Mouse (Mus musculus): ENCODE measurements at regions not wholly inside any gene's neighbourhood (a gene's known extent, or its start where the extent isn't known, plus 50 kb on each side); places are given as distances from the start of the nearest gene placed in this dataset.
"Not testable (repeated sequence)": the region's sequence is repeated elsewhere in the genome, so short reads cannot be mapped to it uniquely, and the experiment has no call there.

DNA sequence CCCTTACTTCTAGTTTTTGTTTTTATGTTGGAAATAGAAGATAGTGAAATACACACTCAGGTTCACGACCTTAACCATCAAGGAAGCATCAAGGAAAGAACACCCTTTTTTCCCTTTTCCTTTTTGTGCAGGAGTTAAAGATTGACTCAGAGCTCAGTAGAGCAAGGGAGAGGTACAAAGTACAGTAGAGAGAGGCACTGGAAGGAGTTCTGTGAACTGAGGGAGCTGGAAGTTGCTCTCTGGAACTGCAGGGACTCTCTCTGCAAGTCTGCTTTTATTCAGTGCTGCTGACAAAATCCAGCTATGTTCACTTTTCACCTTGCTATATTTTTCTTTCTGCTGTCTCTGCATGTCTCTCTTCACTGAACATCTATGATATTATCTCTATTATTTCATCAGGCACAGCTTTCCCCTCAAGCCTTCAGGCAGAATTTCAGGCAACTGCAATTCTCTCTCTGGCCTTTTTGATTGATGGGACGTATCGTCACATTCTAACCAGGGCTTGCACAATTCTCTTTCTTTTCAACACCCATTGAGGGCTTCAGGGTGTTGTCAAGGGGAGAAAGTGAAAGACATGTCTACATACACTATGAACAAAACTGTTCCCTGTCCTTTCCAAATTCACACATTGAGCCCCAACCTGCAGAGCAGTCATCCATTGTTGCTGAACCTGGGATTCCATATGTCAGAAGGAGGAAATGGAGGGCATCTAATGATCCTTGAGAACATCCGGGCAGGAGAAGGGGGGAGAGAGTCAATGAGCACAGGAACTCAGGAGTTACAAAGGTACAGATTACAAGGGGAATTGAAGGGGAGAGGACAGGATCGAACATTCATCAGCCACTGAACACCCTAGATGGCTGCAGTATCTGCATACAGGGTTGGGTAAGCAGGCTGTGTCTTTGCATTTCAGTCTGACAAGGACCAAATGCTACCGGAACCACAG lies 228.9 kb downstream of the Kif20b start:
- no peak overlapping the region for H3K27ac ChIP-seq
- no peak overlapping the region for H3K4me3 ChIP-seq
- no peak for DNase-seq (ENCODE audit: extremely low spot score in 1 of 2, low spot score in 2 of 2)
- intact Hi-C loops (cut with DNase I): no loop called here
- no peak for TF ChIP-seq CTCF (IDR thresholded peaks at IDR 0.05)

DNA sequence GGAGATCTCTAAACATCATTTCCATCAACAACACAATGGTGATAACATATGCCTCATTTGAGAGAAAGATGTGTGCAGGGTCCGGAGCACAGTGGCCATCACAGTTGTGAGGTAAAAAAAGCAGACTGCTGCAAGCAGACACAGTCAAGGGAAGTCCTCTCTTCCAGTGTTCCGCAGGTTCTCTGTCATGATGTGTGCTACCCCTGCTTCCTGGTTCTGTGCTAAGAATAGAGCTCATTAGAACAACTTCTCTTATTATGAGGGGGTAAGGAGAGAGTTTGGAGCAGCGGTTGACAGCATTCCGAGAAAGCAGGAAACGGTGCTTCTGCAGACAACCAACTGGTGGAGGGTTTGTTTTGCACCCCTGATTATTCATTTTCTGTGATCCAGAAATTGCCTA lies 229.7 kb downstream of the Kif20b start:
- no peak for DNase-seq (ENCODE audit: extremely low spot score in 1 of 2, low spot score in 2 of 2)
- TF ChIP-seq CTCF (IDR thresholded peaks at IDR 0.05): no peak
- H3K27ac ChIP-seq: no peak overlapping the region
- intact Hi-C loops (cut with DNase I): no loop called here
- H3K4me3 ChIP-seq: no peak overlapping the region

DNA sequence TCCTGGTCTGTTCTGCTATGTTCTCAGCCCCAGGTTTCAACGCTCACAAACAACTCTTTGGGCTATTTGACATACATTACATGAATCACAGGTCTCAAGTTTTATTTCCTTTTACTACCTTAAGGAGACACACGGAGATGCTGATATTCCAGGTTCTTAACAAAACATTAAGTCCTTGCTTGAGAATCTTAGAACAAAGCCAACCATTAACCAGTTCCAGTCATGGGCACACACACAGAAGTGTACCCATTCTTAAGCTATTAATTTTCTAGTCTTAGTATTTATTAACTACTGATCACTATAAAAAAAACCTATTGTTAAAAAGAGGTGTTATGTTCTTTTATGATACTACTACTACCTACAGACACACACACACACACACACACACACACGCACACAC lies 235.7 kb downstream of the Kif20b start:
- H3K4me3 ChIP-seq: no peak overlapping the region
- H3K27ac ChIP-seq: no peak overlapping the region
- DNase-seq (ENCODE audit: extremely low spot score in 1 of 2, low spot score in 2 of 2): no peak
- TF ChIP-seq CTCF (IDR thresholded peaks at IDR 0.05): no peak
- intact Hi-C loops (cut with DNase I): no loop called here

DNA sequence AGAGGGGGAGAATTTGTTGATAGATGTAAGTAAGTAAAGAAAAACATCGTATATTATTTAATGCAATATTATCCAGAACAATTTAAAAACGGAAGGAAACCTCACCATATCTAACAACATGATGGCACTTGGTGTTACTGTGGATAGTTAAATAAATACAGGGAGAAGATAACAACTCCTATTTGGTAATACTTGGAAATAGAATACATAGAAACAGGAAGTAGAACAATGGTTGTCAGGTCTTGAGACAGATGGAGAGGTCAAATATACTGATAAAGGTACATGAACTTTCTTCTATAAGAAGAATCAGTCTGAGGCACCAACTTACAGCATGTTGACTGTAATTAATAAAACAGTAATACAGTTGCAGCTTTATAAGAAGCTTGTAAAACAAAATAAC lies 242.6 kb downstream of the Kif20b start:
- no peak overlapping the region for H3K4me3 ChIP-seq
- no peak for DNase-seq (ENCODE audit: extremely low spot score in 1 of 2, low spot score in 2 of 2)
- TF ChIP-seq CTCF (IDR thresholded peaks at IDR 0.05): no peak
- intact Hi-C loops (cut with DNase I): no loop called here
- no peak overlapping the region for H3K27ac ChIP-seq

DNA sequence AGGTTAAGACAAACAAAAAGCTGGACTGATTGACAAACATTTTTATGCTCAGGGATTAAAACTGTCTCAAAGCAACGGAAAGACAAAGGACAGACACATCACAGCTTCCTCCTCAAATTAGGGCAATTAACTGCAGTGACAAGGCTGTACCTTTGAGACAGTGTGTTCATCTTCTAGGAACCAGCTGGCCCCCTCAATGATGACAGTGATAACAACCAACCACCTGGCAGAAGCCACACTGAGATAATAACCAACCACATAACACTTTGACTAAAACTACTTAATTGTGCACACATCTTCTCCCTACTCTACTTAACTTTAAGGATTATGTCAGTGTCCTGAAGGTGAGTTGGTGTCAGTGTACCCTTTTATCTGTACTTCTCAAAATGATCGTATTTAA lies 248.4 kb downstream of the Kif20b start:
- H3K4me3 ChIP-seq: no peak overlapping the region
- no peak overlapping the region for H3K27ac ChIP-seq
- intact Hi-C loops (cut with DNase I): no loop called here
- no peak for TF ChIP-seq CTCF (IDR thresholded peaks at IDR 0.05)
- DNase-seq (ENCODE audit: extremely low spot score in 1 of 2, low spot score in 2 of 2): no peak

DNA sequence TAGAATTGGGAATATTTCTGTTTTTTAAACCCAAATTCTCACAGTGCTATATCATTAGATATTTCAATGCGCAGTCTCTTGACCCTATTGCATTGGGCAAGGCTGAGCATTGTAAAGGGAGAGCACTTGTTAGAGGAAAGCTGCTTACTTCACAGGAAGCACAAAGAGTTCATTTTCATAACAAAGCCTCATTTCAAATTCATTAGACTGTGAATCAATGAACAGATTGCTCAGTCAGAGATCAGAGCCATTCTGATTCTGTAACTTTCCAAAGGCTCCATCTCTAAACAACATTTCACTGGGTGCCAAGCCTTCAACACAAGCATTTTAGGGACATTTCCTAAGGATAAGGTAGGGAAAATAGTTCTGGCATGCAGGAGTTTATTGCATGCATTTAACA lies 257.9 kb downstream of the Kif20b start:
- no peak overlapping the region for H3K27ac ChIP-seq
- H3K4me3 ChIP-seq: no peak overlapping the region
- no peak for DNase-seq (ENCODE audit: extremely low spot score in 1 of 2, low spot score in 2 of 2)
- TF ChIP-seq CTCF (IDR thresholded peaks at IDR 0.05): no peak
- intact Hi-C loops (cut with DNase I): no loop called here

DNA sequence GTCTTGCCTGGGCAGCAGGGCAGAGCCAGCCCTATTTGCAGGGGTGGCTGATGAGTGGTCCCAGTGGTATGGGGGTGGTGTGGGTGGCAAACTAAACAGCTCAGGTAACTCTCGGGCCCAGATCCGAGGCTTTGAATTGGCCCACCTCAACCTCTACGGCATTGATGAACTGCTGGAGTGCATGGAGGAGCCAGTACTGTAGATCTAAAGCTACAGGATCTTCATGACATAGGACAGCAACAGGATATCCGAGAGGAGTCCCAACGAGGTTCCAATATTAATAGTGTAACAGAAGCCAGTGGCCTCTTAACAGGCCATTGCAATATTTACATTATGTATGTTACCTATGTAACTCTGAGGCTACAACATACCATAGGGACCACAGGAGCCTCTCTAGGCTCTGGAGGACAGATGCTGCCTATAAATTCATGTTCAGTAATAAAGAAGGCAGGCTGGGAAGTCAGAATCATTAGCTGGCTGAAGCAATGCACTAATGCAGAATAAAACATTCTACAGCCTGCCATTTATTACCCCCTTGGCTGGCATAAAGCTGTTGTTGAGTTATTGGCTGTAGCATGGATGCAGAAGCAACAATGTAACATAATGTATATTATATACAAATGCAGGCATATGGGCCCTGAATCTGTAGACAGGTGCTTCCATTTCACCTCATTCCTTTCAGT lies 283.5 kb downstream of the Kif20b start:
- Histone ChIP-seq H3K4me3 (no peak overlapping the region), H3K27ac (no peak overlapping the region)
- no peak for TF ChIP-seq CTCF (IDR thresholded peaks at IDR 0.05)
- DNase-seq (ENCODE audit: extremely low spot score in 1 of 2, low spot score in 2 of 2): no peak
- intact Hi-C loops (cut with DNase I): no loop called here

DNA sequence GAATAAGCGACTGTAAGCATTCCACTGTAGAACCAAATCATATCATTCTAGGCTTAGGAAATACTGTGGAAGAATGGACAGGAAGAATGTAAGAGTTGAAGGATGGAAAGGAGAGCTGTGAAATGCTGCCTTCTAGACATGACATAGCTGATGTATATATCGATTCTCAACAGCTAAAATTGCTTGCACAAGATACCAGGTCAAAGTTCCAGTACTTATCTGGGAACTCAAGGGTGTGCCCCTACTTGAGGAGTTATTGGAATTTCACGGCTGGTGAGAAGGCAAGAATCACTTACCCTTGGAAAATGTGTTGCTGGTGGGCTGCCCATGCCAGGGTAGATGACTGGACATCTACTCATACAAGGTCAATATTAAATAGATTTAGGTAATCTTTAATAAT lies 322.0 kb downstream of the Kif20b start:
- TF ChIP-seq CTCF (IDR thresholded peaks at IDR 0.05): no peak
- Histone ChIP-seq H3K27ac (no peak overlapping the region), H3K4me3 (no peak overlapping the region)
- DNase-seq (ENCODE audit: extremely low spot score in 1 of 2, low spot score in 2 of 2): no peak
- intact Hi-C loops (cut with DNase I): no loop called here

DNA sequence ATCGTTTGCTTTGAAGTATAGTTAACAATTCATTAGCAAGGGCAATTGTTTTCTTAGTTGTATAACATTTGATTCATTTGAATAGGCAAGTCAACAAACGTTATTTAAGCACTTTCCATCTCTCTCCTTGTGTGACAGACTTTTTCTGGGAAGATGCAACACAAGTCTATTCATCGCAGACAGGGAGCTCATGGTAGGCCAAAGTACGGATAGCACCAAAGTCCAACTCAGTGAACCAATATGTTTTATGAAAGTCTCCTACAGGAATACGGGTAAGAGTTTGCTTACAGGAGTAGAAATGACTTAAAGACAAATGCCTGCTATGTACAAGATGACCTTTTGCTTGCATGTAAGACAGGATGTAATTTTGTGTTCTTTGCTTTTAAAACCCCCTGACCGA lies 325.4 kb downstream of the Kif20b start:
- TF ChIP-seq CTCF (IDR thresholded peaks at IDR 0.05): no peak
- Histone ChIP-seq H3K27ac (no peak overlapping the region), H3K4me3 (no peak overlapping the region)
- DNase-seq (ENCODE audit: extremely low spot score in 1 of 2, low spot score in 2 of 2): no peak
- intact Hi-C loops (cut with DNase I): no loop called here

DNA sequence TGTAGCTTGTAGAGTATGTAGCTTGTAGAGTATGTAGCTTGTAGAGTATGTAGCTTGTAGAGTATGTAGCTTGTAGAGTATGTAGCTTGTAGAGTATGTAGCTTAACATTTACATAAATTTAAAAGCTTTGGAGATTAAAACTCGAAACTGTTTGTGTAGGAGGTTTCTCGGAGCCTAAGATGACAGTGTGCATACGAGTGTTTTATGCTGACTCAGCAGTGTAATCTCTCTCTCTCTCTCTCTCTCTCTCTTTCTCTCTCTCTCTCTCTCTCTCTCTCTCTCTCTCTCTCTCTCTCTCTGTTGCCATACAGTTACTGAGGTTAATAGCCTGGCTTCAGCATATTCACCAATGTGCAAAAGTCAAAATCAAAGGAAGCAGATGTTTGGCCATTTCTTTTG lies 336.5 kb downstream of the Kif20b start:
- H3K27ac ChIP-seq; H3K4me3 ChIP-seq; DNase-seq (ENCODE audit: extremely low spot score in 1 of 2, low spot score in 2 of 2); intact Hi-C loops (cut with DNase I): not testable (repeated sequence)

DNA sequence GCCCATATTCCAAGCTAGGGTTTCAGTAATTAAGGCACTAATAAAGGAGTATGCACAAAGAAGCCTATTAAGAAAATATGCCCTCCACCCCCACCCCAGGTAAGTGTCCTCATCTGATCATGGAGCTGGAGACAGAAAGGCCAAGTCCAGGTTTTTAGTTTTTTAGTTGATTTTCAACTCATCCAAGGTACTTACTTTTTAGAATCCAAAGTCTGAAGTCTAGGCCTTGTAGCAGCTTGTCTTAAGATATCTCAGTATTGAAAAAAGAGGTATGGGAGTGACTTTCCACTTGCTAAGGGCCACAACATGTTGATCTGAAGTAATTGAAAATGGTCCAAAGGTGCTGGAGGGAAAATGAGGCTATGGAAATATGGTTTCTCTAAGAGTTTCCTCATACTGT lies 340.9 kb downstream of the Kif20b start:
- Histone ChIP-seq H3K27ac (no peak overlapping the region), H3K4me3 (no peak overlapping the region)
- intact Hi-C loops (cut with DNase I): no loop called here
- TF ChIP-seq CTCF (IDR thresholded peaks at IDR 0.05): no peak
- DNase-seq (ENCODE audit: extremely low spot score in 1 of 2, low spot score in 2 of 2): no peak

DNA sequence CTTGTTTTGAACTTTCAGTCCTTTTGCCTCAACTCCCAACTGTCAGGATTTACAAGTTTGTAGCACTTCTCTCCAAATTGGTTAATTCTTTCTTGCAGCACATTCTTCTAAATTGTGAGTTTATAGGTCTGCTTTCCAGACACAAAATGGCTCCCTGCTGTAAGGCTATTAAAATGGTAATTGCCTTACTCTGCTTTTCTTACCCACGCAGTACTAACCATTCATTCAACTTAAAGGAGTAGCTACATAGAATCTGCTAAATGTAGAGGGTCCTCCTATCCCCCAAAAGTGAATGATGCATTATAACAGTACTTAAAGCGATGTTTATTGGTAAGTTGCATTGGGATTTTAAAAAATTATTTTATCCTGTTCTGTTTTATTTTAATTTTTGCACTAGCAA lies 356.2 kb downstream of the Kif20b start:
- Histone ChIP-seq H3K4me3 (no peak overlapping the region), H3K27ac (no peak overlapping the region)
- no peak for TF ChIP-seq CTCF (IDR thresholded peaks at IDR 0.05)
- no peak for DNase-seq (ENCODE audit: extremely low spot score in 1 of 2, low spot score in 2 of 2)
- intact Hi-C loops (cut with DNase I): no loop called here

Data from left cerebral cortex, adult 2 months (tissue).